Mouse (Mus musculus) left cerebral cortex, adult 11 months (tissue): ENCODE data around the gene Entr1.

ENCODE experiments used
- DNase-seq: peaks from one replicate; pipeline ENCODE4 v3.0.0; 2022; ENCODE audit warnings: low spot score

The Entr1 gene

DNA sequence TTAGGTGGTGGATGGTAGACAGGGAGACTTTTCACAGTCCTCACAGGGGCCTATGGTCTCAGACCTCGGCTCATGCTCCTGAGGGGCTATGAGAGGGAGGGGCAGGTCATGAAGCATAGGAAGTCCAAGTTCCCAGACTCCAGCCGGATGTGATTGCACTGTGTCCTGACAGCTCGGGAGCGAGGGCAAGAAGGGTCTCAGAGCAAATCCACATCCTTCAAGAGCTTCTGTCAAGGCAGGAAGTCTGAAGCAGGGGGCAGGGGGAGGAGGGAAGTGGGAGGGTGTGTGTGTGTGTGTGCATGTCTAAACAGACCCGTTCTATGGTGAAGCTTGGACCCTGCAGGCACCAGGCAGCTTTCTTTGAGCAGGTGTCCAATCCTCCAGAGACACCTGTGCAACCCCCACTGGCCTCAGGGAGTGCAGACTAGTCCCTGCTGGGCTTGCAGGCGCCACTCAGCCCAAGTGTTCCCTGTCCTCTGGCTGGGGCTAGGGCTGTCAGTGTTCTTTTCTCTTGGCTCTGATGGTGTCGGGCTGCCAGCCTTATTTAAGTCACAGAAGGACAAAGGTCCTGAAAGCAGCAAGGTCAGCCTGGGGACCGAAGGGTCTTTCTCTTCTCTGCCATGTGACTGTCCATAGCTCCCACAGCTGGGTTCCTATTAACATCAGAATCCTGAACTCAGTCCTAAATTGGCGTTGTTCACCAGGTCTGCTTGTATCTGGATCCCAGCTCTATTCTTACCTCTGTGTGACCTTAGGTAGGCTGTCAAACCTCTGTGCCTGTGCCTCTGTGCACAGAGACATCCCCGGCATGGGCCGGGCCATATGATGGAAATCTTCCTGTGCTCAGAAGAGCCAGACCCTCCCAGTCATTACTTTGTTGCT is 46.3 kb downstream of the Entr1 start:
- DNase-seq = no peak

DNA sequence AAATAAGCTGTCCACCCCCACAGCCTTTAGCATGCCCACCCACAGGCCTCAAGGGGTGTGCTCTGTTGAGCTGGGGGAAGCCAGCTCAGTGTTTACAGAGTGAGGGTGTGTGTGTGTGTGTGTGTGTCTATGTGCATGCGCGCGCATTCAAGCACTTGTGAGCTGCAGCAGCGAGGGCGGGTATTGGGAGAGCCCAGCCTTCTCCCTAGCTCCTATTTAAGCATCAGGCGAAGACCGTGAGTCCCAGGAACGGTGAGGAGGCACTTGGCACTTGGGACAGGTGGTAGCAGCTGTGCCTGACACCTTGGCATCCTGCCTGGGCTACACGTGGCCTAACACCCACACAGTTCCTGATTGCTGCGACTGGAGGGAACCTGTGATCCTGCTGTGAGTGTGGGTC is 47.1 kb downstream of the Entr1 start:
- peak; percentile 80 for DNase-seq

DNA sequence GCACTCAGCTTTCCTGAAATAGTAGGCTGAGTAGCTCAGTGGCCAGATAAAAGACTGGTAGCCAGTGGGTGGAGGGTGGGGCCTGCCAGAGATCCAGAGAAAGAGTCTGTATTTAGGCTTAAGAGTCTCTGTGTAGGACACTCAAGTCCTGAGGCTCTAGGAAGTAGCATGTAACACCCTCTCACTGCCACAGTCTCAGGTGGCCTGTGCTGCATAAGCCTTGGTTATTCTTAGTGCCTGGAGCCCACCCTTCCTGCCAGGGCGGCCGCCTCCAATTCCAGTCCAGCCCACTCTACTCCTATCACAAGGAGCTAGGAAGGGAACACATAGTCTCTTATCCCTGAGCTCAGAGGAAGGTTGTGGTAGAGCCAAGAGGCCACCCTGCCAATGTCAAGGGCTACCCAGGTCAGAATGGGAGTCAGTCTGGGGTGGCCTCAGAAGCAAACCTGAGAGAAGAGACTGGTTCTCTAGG is 47.6 kb downstream of the Entr1 start:
- DNase-seq = no peak

DNA sequence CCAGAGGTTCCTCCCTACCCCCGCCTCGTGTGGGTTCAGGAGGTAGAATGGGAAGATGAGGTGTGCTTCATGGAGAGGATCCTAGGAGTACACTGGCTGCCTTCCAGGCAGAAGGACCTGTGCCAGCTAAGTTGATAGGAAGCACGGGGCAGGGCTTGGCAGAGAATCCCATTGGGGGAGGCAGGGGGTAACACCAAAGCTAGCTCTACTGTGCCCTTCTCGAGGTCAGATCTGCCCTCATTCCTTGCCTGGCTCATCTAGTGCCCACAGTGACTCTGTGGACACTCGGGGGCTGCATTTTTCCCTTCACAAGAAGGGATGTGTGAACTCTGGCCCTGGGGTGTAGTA is 49.9 kb downstream of the Entr1 start:
- DNase-seq = no peak

DNA sequence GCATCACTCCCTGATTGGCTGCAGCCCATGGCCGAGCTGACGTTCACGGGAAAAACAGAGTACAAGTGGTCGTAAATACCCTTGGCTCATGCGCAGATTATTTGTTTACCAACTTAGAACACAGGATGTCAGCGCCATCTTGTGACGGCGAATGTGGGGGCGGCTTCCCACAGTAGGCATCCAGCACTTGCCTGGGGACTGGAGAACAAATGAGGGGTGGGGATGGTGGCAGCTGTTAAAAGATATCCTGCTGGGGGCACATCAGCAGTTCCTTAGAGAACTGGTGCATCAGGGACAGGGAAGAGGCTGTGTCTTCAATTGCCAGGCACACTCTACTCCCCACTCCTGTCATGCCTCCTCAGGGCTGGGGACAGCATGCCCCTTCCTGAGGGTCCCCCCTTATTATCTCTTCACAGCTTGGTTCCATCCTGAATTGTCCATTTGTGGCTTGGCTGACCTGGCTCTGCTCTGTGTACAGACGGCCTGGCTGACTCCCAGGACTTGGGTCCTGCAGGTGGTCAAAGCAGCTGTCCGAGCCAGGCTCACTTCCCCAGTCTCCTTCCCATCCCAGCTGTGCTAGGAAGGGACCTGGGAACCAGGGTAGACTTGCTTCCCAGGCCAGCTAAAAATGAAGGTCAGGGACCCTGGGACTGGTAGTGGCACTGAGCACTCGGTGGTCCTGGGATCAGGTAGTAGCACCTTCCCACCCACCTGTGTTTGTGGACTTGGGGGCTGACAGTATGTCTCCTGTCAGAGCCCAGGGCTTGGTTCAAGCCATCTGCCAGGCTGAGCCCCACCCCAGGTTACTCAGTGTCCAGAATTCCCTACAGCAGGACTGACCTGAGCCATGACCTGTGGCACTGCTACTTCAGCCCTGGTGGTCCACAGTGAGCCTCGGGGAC is 50.6 kb downstream of the Entr1 start:
- no peak for DNase-seq
